Mouse (Mus musculus) bone marrow macrophage, adult 2 months (primary cell): ENCODE results near the gene BC005537. TPM values are rescaled to one million over a fixed set of nuclear protein-coding genes. Genes with fewer than 3 reads are reported as not detected.
A peak's percentile ranks its signal among the peaks of the same experiment; 100 is the strongest.

Source experiments
- H3K27ac ChIP-seq: 2 replicates; pipeline ENCODE4 v1.5.1; 2012; ENCODE audit warnings: low read depth, low read length; ENCODE audit not compliant: insufficient read depth
- H3K4me1 ChIP-seq: 2 replicates; pipeline ENCODE4 v1.6.1; 2012; ENCODE audit warnings: low read length; ENCODE audit not compliant: control insufficient read depth, insufficient read depth
- H3K4me3 ChIP-seq: 2 replicates; pipeline ENCODE4 v1.5.1; 2012; ENCODE audit warnings: mild to moderate bottlenecking, low read length, moderate library complexity; ENCODE audit not compliant: insufficient read depth
- CTCF ChIP-seq: IDR thresholded peaks from 2 replicates; pipeline ENCODE4 v1.5.1; 2012; ENCODE audit warnings: low read depth, mild to moderate bottlenecking, low read length, moderate library complexity
- POLR2A ChIP-seq: IDR thresholded peaks from 2 replicates; pipeline ENCODE4 v1.6.1; 2012; ENCODE audit warnings: mild to moderate bottlenecking, low read depth, low read length, borderline replicate concordance
- polyA plus RNA-seq: library from polyadenylated mRNA; stranded (reverse); fragments of >200 nt; gene quantifications from 2 replicates; pipeline ENCODE4 v1.2.4, GENCODE M21; 2012; ENCODE audit not compliant: missing spikeins, insufficient read depth, insufficient read length

The BC005537 gene
- polyA plus RNA-seq, 1 experiment, result 575 TPM

DNA sequence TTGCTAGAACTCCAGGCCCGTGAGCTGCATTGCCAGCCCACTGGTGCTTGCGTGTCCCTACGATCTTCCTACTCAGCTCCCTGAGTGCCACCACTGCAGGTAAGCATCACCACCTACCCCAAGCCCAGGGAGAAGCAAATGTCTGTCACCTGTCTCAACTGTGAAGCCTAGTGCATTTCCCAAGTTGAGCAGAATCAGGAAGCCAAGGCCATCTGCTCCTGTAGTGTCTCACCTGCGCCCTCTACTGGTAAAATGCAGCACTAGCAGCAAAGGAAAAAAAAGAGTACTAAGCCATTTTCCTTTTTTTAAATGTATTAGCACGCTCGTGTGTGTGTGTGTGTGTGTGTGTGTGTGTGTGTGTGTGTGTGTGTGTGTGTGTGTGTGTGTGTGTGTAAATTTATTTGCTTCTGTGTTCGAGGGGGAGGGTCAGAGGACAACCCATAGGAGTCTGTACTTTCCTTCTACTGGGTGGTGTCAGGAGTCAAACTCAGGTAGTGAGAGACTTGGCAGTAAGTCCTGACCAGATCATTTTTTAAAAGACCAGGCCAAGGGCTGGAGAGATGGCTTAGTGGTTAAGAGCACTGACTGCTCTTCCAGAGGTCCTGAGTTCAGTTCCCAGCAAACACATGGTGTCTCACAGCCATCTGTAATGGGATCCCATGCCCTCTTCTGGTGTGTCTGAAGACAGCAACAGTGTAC, 25.2 kb upstream of the BC005537 start:
- H3K27ac ChIP-seq, result peak overlapping the region; percentile 38
- TF ChIP-seq CTCF (no peak; the same call in 1 of the 2 replicates), POLR2A (no peak)
- H3K4me1 ChIP-seq, result peaks cover 42% of the 10 kb centered on the region
- no peak overlapping the region for H3K4me3 ChIP-seq

DNA sequence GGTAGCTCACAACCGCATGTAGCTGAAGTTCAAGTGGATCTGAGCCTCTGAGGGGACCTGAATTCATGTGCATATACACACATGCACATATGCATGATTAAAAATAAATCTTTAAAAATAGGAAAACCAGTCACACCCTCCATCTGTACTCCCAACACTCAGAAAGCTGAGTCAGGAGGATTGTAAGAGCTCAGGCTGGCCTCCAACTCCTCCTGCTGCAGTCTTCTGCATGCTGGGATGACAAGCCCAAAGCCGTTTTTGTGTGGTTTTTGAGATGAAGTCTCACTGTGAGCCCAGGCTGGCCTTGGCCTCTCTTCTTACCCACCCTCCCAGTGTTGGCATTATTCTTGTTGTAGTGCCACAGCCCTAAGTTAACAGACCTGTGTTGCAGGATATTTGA, 23.4 kb upstream of the BC005537 start:
- H3K4me3 ChIP-seq, result no peak overlapping the region
- TF ChIP-seq POLR2A (no peak), CTCF (no peak)
- H3K4me1 ChIP-seq, result peaks cover 57% of the 10 kb centered on the region
- H3K27ac ChIP-seq, result peak overlapping the region; percentile 73

DNA sequence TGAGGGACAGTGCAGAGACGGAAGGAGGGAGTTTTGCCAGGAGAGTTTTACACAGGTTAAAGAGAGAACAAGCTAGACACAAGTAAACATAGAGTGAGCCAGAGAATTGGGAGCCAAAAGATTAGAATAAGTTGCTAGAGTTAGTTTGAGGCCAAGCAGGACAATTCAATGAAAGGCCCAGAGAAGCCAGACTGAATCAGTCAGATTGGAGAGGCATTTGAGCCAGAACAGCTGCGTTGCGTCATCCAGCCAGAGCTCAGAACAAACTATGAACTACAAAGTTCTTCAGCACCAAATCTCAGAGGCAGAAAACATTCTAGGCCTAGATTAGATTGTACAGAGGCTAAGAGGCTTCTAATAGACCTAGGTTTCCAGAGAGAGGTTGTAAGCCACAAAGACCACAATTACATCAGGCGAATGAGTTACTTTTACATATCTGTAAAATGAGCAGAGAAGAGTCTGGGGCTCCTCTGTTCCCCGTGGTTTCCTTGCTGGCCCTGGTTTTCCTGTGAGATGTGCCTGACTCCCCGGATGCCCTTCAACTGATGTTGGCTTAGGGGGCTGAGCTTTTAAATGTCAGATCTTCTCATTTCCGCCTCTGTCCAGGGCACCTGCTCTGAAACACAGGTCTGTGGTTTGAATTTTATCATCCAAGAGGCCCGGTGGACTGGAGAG, 22.6 kb upstream of the BC005537 start:
- peak overlapping the region; percentile 73 for H3K27ac ChIP-seq
- no peak overlapping the region for H3K4me3 ChIP-seq
- no peak for TF ChIP-seq POLR2A
- TF ChIP-seq CTCF, result no peak
- H3K4me1 ChIP-seq, result peaks cover 59% of the 10 kb centered on the region

DNA sequence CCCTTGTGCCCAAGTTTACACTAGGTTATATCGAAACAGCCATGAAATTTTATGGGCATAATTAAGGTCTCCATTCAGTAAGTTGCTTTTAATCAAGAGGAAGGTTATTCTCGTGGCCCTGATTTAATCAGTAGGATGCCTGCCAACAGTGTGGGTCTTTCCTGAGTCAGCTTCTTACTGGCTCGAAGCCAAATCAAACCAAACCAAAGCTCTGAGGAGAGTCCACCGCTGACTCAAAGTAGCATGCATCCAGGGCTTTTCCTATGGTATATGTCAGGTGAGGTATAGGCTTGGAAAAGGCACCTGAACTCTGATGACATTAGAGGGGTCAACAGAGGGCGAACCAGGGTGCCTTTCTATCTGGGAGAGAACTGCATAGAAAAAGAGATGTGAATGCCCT, 19.5 kb upstream of the BC005537 start:
- peaks cover 64% of the 10 kb centered on the region for H3K4me1 ChIP-seq
- TF ChIP-seq POLR2A (no peak), CTCF (no peak)
- H3K27ac ChIP-seq, result peak overlapping the region; percentile 15; the same call in 1 of the 2 replicates
- no peak overlapping the region for H3K4me3 ChIP-seq

DNA sequence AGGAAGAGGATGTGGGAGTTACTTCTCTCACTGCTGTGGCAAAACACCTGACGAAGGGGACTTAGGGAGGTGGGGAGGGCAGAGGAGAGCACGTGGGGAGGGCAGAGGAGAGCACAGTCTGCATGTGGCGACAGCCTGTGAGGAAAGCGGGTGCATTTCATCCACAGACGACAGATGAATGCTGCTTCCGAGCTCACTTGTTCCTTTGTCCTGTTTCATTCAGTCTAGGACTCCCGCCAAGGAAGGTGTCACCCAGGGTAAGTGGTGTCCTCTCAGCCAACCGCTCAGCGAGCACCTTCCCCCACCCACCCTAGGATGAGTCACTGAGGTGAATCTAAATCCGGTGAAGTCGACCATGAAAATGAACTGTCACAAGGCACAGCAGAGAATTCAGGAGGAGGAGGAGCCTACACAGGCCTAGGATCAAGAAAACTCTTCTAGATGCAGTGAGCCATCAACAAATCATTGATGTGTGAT, 15.4 kb upstream of the BC005537 start:
- no peak for TF ChIP-seq CTCF
- no peak for TF ChIP-seq POLR2A
- Histone ChIP-seq H3K27ac (peak overlapping the region; percentile 8), H3K4me1 (peaks cover 64% of the 10 kb centered on the region), H3K4me3 (no peak overlapping the region)

DNA sequence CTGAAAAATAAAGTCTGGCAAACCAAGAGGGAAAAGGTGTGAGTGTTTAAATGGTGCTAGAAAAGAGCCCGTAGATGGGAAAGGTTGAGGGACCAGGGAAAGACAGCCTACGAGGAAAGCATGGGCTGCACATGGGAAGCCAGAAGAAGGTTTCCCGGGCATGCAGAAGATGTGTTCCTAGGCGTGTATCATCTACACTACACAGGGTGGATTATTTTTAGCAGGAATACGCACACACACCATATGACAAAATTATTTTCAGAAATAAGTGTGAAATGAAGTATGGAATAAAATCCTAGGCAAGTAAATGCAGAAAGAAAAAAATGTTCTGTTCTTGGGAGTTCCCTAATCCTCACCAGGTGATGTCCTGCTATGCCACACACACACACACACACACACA, 14.0 kb upstream of the BC005537 start:
- no peak overlapping the region for H3K27ac ChIP-seq
- H3K4me1 ChIP-seq, result peaks cover 54% of the 10 kb centered on the region
- no peak overlapping the region for H3K4me3 ChIP-seq
- TF ChIP-seq CTCF (no peak), POLR2A (no peak)

DNA sequence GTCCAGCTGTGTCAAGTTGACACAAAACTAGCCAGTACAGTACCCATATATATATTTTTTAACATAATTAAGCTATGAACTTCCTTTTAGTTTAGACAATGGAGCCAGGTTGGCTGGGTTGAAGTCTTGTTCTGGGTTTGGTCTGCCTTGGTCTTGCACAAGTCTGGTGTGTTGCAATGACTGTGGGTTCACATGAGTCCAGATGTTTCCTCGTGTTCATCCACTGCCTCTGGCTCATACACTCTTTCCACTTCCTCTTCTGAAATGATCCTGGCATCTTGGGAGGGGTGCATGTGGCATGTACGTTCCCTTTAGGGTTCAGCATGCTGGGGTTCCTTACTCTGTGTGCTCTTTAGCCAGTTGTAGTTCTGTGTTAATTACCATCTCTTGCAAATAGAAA, 10.1 kb upstream of the BC005537 start:
- TF ChIP-seq POLR2A (no peak), CTCF (no peak)
- H3K4me1 ChIP-seq, result peaks cover 56% of the 10 kb centered on the region
- H3K4me3 ChIP-seq, result no peak overlapping the region
- H3K27ac ChIP-seq, result peak overlapping the region; percentile 100

DNA sequence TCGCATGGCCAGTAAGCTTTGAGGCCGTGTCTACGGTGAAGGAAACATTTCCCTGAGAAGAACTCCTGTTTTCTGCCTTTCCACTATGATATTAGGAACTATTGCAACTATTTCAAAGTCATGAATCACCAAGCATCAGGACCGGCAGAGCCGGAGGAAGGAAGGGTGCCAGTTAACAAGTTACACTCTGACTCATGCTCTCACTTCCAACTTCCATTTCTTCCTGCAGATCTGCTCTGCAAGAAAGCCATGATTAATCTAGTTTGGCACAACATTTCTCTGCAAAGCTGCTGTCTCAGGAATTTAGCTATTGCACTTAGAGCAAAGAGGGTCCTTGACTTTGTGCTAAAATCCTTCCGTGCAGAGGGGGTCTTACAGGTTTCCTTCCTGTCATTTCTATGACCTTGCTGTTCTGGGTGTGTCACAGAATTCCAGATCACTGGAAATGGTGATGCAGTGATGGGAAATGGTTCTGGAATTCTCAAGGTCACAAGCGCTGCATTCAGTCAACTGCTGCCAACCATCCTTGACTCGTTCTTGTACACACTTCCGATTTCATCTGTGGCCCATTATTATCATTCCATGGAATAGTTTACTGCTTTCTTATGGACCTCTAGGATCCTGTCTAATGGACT, 8.9 kb upstream of the BC005537 start:
- no peak for TF ChIP-seq CTCF
- no peak for TF ChIP-seq POLR2A
- H3K4me3 ChIP-seq, result peak overlapping the region; percentile 27
- peaks cover 51% of the 10 kb centered on the region for H3K4me1 ChIP-seq
- peak overlapping the region; percentile 100 for H3K27ac ChIP-seq

DNA sequence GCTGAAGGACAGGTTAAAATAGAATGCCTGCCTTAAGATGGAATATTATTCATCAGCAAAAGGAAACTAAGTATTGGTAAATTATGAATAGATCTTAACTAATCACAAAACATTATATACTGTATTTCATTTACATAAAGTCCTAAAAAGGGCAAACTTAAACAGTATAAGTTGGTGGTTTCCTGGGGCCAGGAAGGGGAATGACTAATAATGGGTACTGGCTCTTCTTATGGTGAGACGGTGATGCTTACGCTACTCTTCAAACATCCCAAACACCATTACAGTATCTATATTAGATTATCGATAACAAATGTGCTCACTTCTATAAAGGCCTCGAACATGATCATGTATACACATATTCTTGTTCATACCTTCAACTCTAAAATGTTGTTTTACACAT, 2.8 kb upstream of the BC005537 start:
- Histone ChIP-seq H3K4me3 (no peak overlapping the region), H3K4me1 (peaks cover 20% of the 10 kb centered on the region), H3K27ac (peak overlapping the region; percentile 90; the same call in 1 of the 2 replicates)
- TF ChIP-seq POLR2A (no peak), CTCF (no peak)

DNA sequence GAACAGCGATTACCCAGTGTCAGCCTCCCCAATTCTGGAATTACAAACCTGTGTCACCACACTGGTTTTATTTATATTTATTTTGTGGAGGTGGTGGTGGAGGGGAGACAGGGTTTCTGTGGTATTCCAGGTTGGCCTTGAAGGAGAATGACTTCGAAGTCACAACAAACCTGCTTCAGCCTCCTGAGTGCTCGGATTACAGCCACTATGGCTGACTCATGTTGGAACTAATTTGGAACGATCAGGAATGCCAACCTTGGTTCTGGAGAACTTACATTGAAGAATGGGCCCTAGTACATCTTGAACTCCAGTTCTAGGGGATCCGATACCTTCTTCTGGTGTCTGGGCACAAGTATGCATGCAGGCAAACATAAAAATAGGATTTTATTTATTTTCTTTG, 2.1 kb upstream of the BC005537 start:
- no peak for TF ChIP-seq POLR2A
- no peak for TF ChIP-seq CTCF
- Histone ChIP-seq H3K4me3 (peak overlapping the region; percentile 64), H3K4me1 (peaks cover 13% of the 10 kb centered on the region), H3K27ac (peak overlapping the region; percentile 90)
